Mouse (Mus musculus) E14TG2a.4 (cell line): Measurements from ENCODE around the gene Zfp746.

ENCODE experiments used
- CTCF ChIP-seq: conservative IDR thresholded peaks from 2 replicates; pipeline ENCODE4 v1.5.1; 2014; ENCODE audit warnings: low read length
- NANOG ChIP-seq: IDR thresholded peaks from 2 replicates; pipeline ENCODE4 v1.6.1; 2014; ENCODE audit warnings: borderline replicate concordance, low read length, mixed read lengths
- POU5F1 ChIP-seq: IDR thresholded peaks from 2 replicates; pipeline ENCODE4 v1.6.1; 2014; ENCODE audit warnings: low read length, borderline replicate concordance

DNA sequence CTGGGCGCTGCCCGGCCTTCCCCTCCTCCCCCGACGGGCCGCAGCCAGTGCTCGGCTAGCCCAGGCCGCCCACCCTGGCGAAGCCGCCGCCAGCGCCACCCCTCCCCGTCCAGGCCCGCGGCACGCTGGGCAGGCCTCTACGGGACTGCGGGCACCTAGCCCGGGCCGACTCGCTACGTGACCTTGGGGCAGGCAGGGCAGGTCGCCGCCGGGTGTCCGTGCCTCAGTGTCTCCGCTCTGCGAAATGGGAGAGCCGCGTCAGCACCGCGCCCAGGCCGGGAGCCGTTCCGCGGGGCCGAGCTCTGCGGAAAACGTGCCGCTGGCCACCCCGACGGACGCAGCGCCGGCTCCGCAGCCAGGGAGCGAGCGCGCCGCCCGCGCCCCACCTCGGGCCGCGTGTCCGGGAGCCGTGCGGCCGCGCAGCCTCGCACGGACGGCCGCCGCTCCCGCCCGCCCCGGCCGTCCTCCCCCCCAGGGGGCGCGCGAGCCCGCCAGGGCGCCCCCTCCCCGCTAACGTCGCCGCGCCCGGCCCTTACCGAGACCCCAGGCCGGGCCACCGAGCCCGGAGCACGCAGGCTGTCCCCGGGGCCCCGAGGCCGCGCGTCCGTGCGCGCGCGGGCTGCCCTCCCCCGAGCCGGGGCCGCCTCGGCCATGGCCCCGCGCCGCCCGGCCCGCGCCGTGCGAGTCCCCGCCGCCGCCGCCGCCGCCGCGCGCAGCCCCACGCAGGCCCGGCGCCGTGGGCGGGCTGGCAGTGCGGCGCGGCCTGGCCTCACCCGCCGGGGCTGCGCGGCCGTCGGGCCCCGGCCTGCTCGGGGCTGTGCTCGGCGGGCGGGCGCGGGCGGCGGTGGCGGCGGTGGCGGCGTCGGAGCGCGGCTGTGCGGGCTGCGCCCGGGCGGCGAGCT, 38.7 kb downstream of the Zfp746 start:
- TF ChIP-seq CTCF, result no peak
- no peak for TF ChIP-seq NANOG
- TF ChIP-seq POU5F1, result no peak
